Mouse (Mus musculus) liver, adult 2 months (tissue): ENCODE data around the gene Vps72.

Source experiments
- CTCF ChIP-seq: fragments of 200-500 bp; IDR thresholded peaks from 2 replicates; pipeline ENCODE4 v1.5.1; 2011; ENCODE audit warnings: low read depth, low read length, control low read depth
- POLR2A ChIP-seq: fragments of 200-500 bp; IDR thresholded peaks from 2 replicates; pipeline ENCODE4 v1.6.1; 2011; ENCODE audit warnings: low read length, control low read depth; ENCODE audit not compliant: insufficient read depth; ENCODE audit errors: extremely low read depth

DNA sequence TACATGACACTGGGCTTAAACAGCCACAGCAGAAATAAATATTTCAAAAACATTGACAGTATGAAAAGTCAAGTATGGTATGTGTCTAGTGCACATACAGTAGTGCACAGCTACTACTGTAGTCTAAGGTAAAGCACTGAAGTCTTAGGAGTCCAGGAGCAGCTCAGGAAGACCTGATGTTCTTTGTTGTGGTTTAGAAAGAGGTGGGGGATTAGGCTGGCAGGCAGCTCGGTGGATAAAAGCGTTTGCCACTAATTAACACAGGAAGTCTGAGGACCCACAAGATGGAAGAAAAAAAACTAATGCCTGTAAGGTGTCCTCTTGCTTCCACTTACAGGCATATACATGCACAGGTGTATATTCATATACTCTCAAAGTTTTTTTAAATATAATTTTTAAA lies 10.0 kb upstream of the Vps72 start:
- no peak for TF ChIP-seq POLR2A
- no peak for TF ChIP-seq CTCF
